Mouse (Mus musculus) mouse trophoblast stem cell (cell line): ENCODE measurements around the gene 2010111I01Rik.

Experiments
- in situ Hi-C, 2 experiments: fragments of 300-500 bp; cut with MseI, MboI; formaldehyde crosslinking; loops; 2 replicates in 1 of 2; 3 replicates in 1 of 2; pipeline ENCODE4 v1.15.1; 2025

The 2010111I01Rik gene

DNA sequence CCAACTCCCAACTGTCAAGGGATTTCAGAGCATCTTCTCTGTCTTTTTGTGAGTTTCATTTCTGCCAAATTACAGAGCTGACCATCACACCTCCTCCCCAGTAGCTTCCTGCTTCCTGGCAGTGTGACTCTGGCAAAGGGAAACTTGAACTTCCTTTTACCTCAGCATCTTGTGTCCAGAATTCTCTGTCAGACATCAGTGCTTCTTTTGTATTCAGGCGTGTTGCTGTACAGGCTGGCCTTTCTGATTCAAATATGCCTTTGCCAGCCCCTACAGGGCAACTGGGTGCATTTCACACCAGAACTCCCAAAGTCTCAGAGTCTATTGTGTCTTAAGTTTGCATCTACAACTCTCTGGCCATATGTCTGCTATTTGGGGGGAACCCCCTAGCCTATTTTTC, 183.5 kb downstream of the 2010111I01Rik start:
- in situ Hi-C loops = no loop called here

GRCm38 (mm10) chr13:63150470-63151020, 185.9 kb downstream of the 2010111I01Rik start:
- in situ Hi-C loops = no loop called here

GRCm38 (mm10) chr13:63151028-63151738, 186.5 kb downstream of the 2010111I01Rik start:
- in situ Hi-C loops = no loop called here

DNA sequence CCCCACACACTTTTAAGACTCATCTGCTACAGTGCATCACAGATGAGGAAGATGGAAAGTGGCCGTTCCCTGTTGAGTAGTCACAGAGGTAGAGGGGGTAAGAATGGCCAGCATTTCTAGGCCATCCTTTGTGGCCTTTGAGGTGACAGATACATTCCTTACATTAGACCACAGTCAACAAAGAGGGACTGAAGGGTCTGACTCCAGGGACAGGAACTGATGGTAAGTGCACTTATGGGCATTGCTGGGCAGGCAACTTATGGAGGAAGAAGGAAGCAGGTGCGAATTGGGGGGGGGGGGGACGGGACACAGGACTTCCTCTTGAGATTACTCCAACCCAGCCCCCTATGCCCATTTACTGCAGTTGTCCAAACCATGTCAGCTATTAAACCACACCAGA, 187.8 kb downstream of the 2010111I01Rik start:
- in situ Hi-C loops = no loop called here

DNA sequence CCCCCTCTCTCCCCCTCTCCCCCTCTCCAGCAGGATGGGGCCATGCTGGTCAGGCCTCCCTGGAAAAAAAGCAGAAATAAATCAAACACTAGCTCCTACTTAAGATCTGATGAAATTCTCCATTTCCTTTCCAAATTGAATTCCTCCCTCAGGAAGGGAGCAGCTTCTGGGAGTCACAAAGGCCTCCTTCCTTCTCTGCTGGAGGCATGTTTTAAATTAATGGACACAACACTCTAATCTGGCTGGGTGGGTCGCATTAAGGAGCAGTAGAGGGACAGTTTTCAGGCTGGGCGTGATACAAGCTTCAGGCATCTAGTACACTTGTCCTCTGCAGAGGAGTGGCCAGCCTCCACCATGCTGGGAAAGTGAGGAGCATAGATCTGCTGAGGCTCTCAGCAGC, 188.7 kb downstream of the 2010111I01Rik start:
- in situ Hi-C loops = no loop called here

- in situ Hi-C loops = no loop called here
These were observed 190.3 kb downstream of the 2010111I01Rik start for GRCm38 (mm10) chr13:63154851-63155571.

DNA sequence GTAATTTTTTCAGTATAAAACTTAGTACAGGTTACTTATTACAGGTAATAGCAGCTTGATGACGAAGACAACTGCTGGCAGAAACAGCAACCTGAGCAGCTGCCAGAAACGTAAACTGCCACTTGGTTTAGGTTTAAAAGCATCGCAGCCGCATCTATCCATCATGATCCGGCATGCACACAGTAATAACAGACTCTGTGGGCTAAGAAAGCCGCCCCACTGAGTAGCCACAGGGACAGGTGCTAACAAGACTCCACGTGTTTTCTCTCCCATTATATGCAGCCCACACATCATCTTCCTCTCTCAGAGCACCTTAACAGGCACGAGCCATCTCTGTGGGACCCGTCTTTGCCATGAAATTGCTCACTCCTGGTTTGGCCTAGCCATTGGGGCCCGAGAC, 191.6 kb downstream of the 2010111I01Rik start:
- in situ Hi-C loops = no loop called here

DNA sequence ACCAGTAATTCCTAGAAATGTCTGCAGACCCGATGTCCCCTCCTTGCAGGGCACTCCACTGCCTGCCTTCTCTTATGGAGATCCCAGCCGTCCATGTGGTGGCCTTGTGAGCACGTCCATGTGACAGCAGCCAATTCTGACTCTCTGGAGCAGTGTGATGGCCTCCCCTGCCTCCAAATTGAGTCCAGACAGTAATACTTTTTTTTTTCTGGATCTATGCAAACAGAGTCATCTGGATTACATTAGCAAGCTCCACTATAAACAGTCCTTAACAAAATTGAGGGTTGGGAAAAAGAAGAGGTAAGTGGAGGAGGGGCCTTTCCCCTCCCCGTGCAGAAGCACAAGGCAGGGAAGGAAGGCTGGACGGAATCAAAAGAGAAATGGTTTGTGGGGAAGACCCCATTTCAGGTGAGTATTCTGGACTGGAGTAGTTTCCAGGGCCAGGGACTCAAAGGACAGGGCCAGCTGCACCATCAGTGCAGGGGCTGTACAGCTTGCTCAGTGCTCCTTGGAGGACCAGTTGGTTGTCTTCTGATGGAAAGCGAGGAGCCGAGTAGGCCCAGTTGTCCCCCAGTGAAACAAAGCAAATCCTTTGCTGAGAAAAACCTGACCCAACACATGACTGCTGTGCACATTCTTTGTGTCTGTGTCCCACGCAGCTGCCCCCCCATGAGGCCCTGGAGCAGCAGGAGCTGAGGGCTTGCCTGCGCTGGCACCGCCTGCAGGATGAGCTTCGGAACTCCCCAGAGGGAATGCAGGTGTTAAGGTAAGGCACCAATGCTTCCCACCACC, 205.8 kb downstream of the 2010111I01Rik start:
- in situ Hi-C loops = no loop called here

DNA sequence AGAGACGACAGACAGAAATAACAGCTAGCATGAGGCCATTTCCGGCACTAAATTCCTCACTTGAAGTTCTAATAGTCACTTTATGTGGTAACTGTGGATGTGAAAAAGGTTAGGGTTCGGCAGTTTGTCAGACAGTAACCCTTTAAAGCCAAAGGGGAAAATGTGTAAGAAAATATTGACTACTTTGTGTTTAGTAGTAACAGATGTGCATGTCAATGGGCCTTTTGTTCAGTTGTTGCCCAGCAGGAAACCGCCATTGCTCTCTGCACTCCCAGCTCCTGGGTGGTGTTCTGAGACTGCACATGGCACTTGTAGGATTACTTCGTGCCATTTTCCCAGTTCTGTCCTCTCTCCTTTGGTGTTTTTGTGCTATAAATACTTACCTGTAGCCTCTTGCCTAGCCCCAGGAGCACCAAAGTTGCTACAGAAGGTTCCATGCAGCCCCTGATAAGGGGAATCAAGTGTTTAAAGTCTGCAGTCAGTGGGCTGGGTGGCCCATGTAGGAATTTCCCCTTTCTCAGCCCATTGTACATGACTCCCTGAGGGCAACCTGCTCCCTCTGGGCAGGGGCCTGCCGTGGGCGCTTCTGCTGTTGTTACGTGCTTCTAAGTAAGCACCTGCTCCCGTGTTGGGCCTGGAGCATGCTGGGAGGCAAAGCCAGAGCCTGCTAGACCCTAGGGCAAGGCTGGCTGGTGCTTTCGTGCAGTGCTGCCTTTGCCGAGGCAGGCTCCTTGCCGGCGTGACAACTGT, 206.8 kb downstream of the 2010111I01Rik start:
- in situ Hi-C loops = no loop called here

DNA sequence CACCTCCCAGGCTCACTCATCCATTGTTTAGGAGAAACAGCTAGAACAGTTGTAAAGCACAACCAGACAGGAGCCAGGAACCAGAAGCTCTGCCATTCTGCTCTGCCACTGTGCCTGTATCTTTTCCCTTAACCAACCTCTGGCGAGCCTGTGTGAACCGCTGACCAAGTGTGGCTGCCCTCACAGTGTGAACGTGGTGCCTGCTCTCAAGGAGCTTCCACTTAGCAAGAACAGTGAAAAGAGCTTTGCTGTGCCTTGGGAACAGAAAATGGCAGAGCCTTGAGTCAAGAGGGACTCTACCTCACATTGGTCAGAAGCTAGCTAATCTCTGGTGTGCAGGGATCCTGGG, 207.4 kb downstream of the 2010111I01Rik start:
- in situ Hi-C loops = no loop called here

- in situ Hi-C loops = no loop called here
These were observed 209.7 kb downstream of the 2010111I01Rik start for GRCm38 (mm10) chr13:63174252-63175020.

GRCm38 (mm10) chr13:63176131-63176530, 211.4 kb downstream of the 2010111I01Rik start:
- in situ Hi-C loops = no loop called here

- in situ Hi-C loops = no loop called here
These were observed 212.5 kb downstream of the 2010111I01Rik start for GRCm38 (mm10) chr13:63177232-63177631.

DNA sequence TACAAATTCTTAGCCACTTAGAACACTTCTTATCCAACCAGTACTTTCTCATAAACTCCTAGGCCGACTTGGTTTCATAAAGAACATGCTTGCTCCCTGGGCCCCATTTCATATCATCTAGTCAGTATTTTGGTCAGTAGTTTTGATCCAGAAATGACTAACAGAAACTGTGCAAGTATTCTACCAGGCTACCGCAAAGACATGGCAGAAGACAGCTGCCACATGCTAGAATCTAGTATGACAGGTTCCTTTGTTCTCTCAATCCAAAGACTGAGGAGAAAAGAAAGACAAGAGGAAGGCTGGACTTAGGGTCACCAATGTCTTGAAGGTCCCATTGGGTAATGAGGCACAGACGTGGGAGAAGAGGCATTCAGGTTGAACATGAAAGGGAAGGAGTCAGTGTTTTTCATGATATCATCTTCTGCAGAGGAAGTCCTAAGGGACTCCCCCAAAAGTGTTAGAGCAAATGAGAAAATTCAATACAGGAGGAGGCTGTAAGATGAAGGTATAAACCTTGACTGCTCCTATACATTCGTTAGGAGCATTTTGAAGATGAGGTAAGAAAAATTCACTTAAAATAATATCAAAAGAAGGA, 216.0 kb downstream of the 2010111I01Rik start:
- in situ Hi-C loops = no loop called here

DNA sequence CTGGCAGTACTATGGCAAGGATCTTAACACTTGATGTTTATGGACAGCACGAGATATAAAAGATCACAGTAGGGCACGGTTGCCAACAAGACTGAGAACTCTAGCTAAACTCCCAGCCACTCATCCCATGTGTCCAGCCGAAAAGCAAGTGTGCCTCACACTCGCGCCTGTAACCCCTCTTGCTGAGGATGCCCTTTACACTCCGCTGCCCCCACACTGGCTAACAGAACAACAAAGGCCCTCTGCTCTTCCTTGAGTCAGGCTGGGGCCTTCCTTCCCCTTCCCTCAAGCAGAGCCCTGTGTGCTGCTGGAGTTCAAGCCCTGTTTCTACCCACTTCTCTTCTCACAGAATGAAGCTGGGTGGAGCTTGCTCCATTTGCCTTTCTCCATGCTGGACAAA, 220.3 kb downstream of the 2010111I01Rik start:
- in situ Hi-C loops = no loop called here

DNA sequence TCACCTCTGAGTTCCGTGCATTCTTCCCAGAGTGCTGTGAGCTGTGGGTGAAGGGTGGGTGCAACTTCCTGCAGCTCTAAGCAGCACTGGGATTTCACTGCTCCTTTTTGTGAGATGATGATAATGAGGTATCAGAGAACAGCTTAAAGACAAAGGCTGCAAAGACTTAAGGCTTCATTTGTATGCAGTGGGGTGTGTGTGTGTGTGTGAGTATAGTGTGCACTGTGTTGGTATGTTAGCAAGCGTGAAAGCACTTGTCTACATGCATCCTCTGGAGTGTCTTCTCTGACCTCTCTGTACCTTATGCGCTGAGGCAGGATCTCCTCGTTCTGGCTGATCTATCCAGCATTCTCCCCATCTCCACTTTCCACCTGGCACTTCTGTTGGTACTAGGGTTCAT, 221.5 kb downstream of the 2010111I01Rik start:
- in situ Hi-C loops = no loop called here

- in situ Hi-C loops = no loop called here
These were observed 221.9 kb downstream of the 2010111I01Rik start for GRCm38 (mm10) chr13:63186642-63187041.

DNA sequence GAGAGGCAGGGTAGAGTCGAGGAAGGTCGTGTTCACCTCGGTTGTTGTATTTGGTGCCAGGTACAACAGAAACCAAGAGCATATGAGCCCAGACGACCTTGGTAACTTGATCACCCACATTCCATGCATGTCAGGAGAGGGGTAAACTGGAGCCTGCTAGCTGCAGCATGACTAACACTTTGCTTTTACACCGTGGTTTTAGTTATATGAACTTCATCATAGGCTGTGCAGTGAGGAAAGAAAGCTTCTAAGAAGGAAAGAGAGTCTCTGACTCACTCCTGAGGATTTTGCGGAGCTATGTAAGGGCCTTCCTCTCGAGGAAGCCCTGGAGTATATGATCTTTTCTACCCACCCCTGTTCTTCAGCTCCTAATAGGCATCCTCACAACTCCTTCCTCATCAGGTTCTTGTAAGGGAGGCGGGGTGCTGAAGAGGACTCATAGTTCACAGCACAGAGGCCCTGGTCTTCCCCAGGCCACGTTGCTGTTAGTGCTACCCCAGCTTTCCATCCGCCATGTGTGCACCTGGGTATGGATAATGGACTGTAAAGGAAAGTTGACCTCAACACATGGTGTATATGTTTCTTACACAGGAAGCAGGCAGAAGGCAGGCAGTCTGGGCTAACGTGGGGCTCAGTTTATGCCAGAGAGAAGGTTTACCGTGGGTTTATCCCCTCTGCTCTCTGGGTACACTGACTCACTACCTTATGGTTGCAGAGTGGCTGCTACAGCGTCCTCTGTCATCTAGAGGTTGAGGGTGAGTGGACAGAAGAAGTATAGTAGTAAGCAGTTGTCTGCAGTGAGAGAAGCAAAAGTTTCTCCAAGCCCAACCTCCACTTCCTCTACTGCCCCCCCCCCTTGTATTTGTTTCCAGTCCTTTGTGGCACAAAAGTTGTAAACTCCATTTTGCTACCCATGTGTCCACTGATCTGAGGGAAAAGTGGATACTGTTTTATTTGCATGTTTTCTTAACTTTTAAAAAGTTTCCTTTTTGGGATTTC, 222.8 kb downstream of the 2010111I01Rik start:
- in situ Hi-C loops = no loop called here

GRCm38 (mm10) chr13:63188306-63188705, 223.6 kb downstream of the 2010111I01Rik start:
- in situ Hi-C loops = no loop called here
